Mouse (Mus musculus): ENCODE data around the gene Celf5. TPM values are rescaled to one million over a fixed set of nuclear protein-coding genes. Genes with fewer than 3 reads are reported as not detected.

The Celf5 gene
- polyA plus RNA-seq, 1 experiment from 2014 or later = 0.19 TPM

DNA sequence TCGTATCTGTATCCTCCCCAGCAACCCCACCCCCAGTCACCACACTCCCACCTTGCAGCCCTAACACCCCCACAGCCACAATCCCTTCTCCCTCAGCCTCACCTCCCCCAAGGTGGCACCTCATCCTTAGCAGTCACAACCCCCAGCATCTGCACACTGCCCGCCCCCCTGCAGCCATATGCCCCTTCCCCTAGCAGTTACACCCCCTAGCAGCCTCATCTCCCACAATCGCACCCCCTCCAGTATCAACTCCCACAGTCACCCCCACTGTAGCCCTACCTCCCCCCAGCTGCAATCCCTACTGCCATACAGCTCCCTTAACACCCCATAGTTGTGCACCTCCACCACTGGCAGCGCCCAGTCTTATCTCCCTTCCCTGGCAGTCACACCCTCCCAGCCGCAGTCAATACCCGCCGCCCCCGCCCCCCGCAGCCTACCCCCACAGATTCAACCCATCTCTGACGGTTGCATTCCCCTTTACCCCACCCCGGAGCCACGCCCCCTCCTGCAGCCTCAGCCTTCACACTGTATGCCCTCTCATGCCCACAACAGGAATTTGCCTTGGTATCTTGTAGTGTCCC lies 25.4 kb downstream of the Celf5 start:
- Histone ChIP-seq H3K4me2 (no peak overlapping the region), H3K27me3 (ENCODE audit: control insufficient read depth, insufficient read depth, low read length) (peaks cover 94% of the 10 kb centered on the region), H3K36me3 (ENCODE audit: control insufficient read depth, insufficient read depth, low read length) (no peaks in the 10 kb centered on the region), H3K4me1 (ENCODE audit: control insufficient read depth, insufficient read depth, low read length) (no peaks in the 10 kb centered on the region), H3K9me3 (replicated peaks; ENCODE audit: control insufficient read depth, low read length) (no peaks in the 10 kb centered on the region), H3K4me3 (ENCODE audit: low read depth, low read length) (no peak overlapping the region), H3K9ac (ENCODE audit: low read depth, low read length) (no peak overlapping the region), H3K27ac (ENCODE audit: low read depth, low read length) (no peak overlapping the region)
- 23% methylated on average over 12 of the region's 12 CpGs for WGBS (ENCODE audit: insufficient replicate concordance)
- no peak for ATAC-seq (replicated peaks; ENCODE audit: insufficient number of reproducible peaks, low FRiP score, low TSS enrichment)

DNA sequence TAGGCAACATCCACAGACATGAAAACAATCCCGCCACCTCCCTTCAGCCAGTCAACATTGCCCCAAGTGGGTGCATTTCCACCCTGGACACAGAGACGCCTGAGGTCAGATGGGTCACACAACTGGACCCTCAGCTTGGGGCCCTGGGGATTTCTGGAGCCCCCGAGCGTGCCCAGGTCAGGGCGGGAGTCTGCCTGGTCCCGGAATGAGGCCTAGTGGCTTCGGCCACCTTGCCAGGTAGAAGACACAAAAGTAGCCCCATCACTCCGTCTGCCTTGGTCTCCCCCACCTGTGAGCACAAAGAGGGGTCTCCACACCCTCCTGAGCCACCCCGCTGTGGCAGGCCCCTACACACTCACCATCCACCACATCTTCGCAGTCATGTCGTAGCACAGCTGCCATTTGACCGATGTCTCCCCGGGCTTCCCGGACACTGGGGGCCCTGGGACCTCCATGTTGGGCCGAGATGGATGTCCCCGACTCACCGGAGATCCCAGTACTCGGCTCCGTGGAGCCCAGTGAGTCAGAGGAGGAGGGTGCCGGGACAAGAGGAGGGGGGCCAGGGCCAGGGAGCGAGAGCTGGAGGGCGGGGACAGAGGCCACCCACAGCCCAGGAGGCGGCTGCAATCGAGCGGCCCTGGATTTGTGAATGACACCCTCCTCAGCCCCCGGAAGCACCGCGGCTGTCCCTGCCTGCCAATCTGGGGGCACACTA lies 27.2 kb downstream of the Celf5 start, which contains the start of gene Nfic:
Gene Nfic, minus strand, starts transcription at position 455 of the 715 bp plus-strand sequence.
- no peak for ATAC-seq (replicated peaks; ENCODE audit: insufficient number of reproducible peaks, low FRiP score, low TSS enrichment)
- H3K9me3 ChIP-seq (replicated peaks; ENCODE audit: control insufficient read depth, low read length) = no peaks in the 10 kb centered on the region
- H3K27ac ChIP-seq (ENCODE audit: low read depth, low read length) = no peak within 1 kb of the TSS
- WGBS (ENCODE audit: insufficient replicate concordance) = 59% methylated on average over 28 of the region's 28 CpGs
- H3K4me3 ChIP-seq (ENCODE audit: low read depth, low read length) = no peak within 1 kb of the TSS
- H3K36me3 ChIP-seq (ENCODE audit: control insufficient read depth, insufficient read depth, low read length) = no peaks in the 10 kb centered on the region
- H3K27me3 ChIP-seq (ENCODE audit: control insufficient read depth, insufficient read depth, low read length) = peaks cover 94% of the 10 kb centered on the region
- no peak within 1 kb of the TSS for H3K4me2 ChIP-seq
- no peak within 1 kb of the TSS for H3K9ac ChIP-seq (ENCODE audit: low read depth, low read length)
- no peaks in the 10 kb centered on the region for H3K4me1 ChIP-seq (ENCODE audit: control insufficient read depth, insufficient read depth, low read length)

DNA sequence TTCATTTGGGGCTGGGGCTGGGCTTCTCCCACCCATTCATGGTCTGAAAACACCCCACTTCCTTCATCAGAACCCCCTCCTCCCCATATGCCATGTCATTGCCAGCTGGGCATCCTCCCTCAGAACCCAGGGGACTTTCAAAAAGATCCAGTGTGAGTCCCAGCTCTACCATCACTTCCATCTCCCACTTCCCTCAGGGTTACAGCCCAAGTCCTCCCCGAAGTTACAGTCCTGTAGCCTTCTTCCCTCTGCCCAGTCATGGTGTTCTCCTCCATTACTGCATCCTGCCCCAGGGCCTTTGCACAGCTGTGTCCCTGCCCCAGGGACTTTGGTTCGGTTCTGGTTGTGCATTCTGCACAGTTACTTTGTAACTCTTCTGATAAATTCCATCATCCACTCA lies 28.4 kb downstream of the Celf5 start:
- Histone ChIP-seq H3K4me2 (no peak overlapping the region), H3K27me3 (ENCODE audit: control insufficient read depth, insufficient read depth, low read length) (peaks cover 83% of the 10 kb centered on the region), H3K9me3 (replicated peaks; ENCODE audit: control insufficient read depth, low read length) (no peaks in the 10 kb centered on the region), H3K36me3 (ENCODE audit: control insufficient read depth, insufficient read depth, low read length) (no peaks in the 10 kb centered on the region), H3K4me3 (ENCODE audit: low read depth, low read length) (no peak overlapping the region), H3K4me1 (ENCODE audit: control insufficient read depth, insufficient read depth, low read length) (no peaks in the 10 kb centered on the region), H3K9ac (ENCODE audit: low read depth, low read length) (no peak overlapping the region), H3K27ac (ENCODE audit: low read depth, low read length) (no peak overlapping the region)
- 64% methylated on average over 2 of the region's 2 CpGs for WGBS (ENCODE audit: insufficient replicate concordance)
- ATAC-seq (replicated peaks; ENCODE audit: insufficient number of reproducible peaks, low FRiP score, low TSS enrichment) = no peak

DNA sequence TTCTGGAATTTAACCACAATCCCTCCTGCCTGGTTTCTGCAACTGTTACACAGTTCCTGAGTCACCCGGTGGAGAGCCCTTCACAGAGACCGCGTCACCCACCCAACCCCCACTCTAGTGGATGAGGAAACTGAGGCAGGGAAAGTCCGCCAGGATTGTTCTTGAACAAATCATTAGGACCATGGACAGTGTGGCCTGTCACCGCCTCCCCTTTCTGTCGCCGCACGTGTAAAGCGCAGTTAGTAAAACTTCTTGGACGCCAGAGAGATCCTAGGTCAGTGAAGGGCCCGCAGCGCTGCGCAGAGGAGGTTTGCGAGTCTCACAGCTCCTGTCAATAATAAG lies 29.6 kb downstream of the Celf5 start:
- Histone ChIP-seq H3K4me3 (ENCODE audit: low read depth, low read length) (no peak overlapping the region), H3K9ac (ENCODE audit: low read depth, low read length) (no peak overlapping the region), H3K27ac (ENCODE audit: low read depth, low read length) (no peak overlapping the region), H3K27me3 (ENCODE audit: control insufficient read depth, insufficient read depth, low read length) (peaks cover 74% of the 10 kb centered on the region), H3K9me3 (replicated peaks; ENCODE audit: control insufficient read depth, low read length) (no peaks in the 10 kb centered on the region), H3K4me1 (ENCODE audit: control insufficient read depth, insufficient read depth, low read length) (no peaks in the 10 kb centered on the region), H3K4me2 (no peak overlapping the region; the same call in 1 of the 2 replicates), H3K36me3 (ENCODE audit: control insufficient read depth, insufficient read depth, low read length) (no peaks in the 10 kb centered on the region)
- no peak for ATAC-seq (replicated peaks; ENCODE audit: insufficient number of reproducible peaks, low FRiP score, low TSS enrichment)
- WGBS (ENCODE audit: insufficient replicate concordance) = 7% methylated on average over 14 of the region's 14 CpGs

DNA sequence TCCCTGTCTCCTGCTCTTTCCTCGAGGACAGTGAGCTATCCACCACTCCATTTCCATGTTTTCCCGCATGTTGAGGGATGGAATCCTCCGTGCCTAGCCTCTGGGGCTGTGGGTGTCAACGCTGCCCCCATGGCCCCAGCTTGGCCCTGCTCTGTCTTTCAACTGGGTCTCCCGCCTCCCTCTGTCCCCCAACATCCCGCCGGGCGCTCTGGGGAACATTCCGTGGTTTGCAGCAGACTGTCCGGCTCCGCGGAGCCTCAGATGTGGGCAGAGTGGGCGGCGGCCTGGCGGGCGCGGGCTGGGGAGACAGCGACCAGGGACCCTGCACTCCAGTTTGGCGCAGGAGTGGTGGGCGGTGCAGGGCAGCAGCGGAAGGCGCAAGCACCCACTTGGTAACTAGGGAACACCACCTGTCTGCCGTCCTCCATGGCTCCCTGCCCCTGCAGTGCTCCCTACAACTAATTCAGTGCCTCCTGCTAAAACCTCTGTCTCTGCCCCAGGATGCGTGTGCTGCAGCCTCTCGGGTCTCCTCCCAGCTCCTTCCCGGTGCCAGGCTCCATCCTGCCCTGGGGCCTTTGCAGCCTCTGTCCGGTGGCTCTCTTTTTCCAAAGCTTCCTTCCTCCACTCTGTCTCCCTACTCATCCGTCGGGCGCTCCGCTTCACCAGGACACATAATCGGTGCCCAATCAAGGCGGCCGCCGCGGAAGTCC lies 30.1 kb downstream of the Celf5 start:
- Histone ChIP-seq H3K4me2 (no peak overlapping the region; the same call in 1 of the 2 replicates), H3K27ac (ENCODE audit: low read depth, low read length) (no peak overlapping the region), H3K9ac (ENCODE audit: low read depth, low read length) (no peak overlapping the region; the same call in 1 of the 2 replicates), H3K27me3 (ENCODE audit: control insufficient read depth, insufficient read depth, low read length) (peaks cover 69% of the 10 kb centered on the region), H3K9me3 (replicated peaks; ENCODE audit: control insufficient read depth, low read length) (no peaks in the 10 kb centered on the region), H3K36me3 (ENCODE audit: control insufficient read depth, insufficient read depth, low read length) (no peaks in the 10 kb centered on the region), H3K4me3 (ENCODE audit: low read depth, low read length) (no peak overlapping the region), H3K4me1 (ENCODE audit: control insufficient read depth, insufficient read depth, low read length) (no peaks in the 10 kb centered on the region)
- 9% methylated on average over 36 of the region's 36 CpGs for WGBS (ENCODE audit: insufficient replicate concordance)
- ATAC-seq (replicated peaks; ENCODE audit: insufficient number of reproducible peaks, low FRiP score, low TSS enrichment) = no peak

DNA sequence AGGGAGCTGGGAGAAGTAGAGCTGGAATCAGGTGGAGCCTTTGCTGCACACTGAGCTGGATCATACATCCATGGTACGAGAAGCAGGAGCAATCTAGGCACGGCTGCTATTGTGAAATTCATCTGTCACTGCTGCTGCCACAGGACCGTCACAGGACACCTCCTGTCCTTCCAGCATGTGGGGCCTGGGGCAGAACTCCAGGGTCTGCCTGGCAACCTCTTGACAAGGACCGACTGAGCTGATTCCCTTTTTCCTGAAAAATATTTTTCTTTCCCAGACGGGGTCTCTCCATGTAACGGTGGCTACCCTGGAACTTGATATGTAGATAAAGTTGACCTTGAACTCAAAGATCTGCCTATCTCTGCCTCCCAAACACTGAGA lies 31.2 kb downstream of the Celf5 start:
- Histone ChIP-seq H3K4me2 (no peak overlapping the region), H3K36me3 (ENCODE audit: control insufficient read depth, insufficient read depth, low read length) (no peaks in the 10 kb centered on the region), H3K27ac (ENCODE audit: low read depth, low read length) (no peak overlapping the region), H3K4me1 (ENCODE audit: control insufficient read depth, insufficient read depth, low read length) (no peaks in the 10 kb centered on the region), H3K9me3 (replicated peaks; ENCODE audit: control insufficient read depth, low read length) (no peaks in the 10 kb centered on the region), H3K27me3 (ENCODE audit: control insufficient read depth, insufficient read depth, low read length) (peaks cover 64% of the 10 kb centered on the region), H3K9ac (ENCODE audit: low read depth, low read length) (no peak overlapping the region), H3K4me3 (ENCODE audit: low read depth, low read length) (no peak overlapping the region)
- no peak for ATAC-seq (replicated peaks; ENCODE audit: insufficient number of reproducible peaks, low FRiP score, low TSS enrichment)
- 49% methylated on average over 6 of the region's 6 CpGs for WGBS (ENCODE audit: insufficient replicate concordance)

DNA sequence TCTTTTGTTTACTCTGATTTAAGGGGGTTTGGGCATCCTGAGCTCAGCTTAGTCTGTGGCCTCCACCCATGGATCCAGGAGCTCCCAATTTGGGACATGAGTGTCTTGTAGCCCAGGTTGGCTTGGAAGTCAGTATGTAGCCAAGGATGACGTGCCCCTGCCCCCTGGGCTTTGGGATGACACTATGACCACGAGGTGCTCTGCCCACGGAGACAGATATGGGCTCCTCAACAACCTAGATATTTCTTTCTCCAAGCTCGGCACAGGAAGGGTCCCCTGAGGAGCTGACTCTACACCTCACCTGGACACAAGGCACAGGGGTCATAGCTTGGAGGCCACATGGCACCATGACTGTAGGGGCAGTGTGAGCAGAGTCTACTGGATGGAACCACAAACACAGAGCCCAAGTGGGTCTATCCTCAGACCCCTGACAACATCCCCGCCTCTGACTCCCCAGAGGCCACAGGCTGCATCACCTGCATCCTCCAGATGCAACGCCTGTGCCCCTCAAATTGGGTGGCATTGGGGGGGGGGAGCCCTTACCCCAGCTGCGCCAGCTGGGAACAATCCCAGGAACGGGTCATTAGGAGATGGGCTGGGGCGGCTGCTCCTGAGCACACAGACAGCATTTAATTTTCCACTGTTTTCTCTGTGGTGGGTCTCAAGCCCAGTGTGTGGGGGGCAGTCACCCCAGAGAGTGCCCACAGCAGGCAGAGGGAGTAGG lies 31.7 kb downstream of the Celf5 start:
- Histone ChIP-seq H3K9ac (ENCODE audit: low read depth, low read length) (no peak overlapping the region), H3K9me3 (replicated peaks; ENCODE audit: control insufficient read depth, low read length) (no peaks in the 10 kb centered on the region), H3K4me2 (no peak overlapping the region), H3K36me3 (ENCODE audit: control insufficient read depth, insufficient read depth, low read length) (no peaks in the 10 kb centered on the region), H3K27ac (ENCODE audit: low read depth, low read length) (no peak overlapping the region), H3K4me3 (ENCODE audit: low read depth, low read length) (no peak overlapping the region), H3K27me3 (ENCODE audit: control insufficient read depth, insufficient read depth, low read length) (peaks cover 60% of the 10 kb centered on the region), H3K4me1 (ENCODE audit: control insufficient read depth, insufficient read depth, low read length) (no peaks in the 10 kb centered on the region)
- no peak for ATAC-seq (replicated peaks; ENCODE audit: insufficient number of reproducible peaks, low FRiP score, low TSS enrichment)
- 57% methylated on average over 9 of the region's 9 CpGs for WGBS (ENCODE audit: insufficient replicate concordance)

DNA sequence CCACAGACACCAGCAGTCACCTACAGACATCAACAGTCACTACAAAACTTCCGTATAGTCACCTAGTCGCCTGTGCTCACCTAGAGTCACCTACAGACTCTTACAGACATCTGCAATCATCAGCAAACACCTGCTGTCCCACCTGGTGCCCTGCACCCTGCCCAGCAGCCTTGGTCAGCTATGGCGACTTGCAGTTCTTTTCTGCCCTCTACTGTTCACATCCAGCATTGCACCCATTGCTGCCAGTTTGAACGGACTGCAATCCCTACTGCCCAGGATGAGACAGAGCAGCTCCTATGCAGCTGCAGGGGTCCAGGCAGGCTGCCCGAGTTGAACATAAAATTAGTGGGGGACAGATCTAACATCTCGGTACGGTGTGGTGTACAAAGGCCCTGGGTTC lies 32.4 kb downstream of the Celf5 start:
- no peaks in the 10 kb centered on the region for H3K9me3 ChIP-seq (replicated peaks; ENCODE audit: control insufficient read depth, low read length)
- no peaks in the 10 kb centered on the region for H3K4me1 ChIP-seq (ENCODE audit: control insufficient read depth, insufficient read depth, low read length)
- H3K27ac ChIP-seq (ENCODE audit: low read depth, low read length) = no peak overlapping the region
- no peak overlapping the region for H3K4me3 ChIP-seq (ENCODE audit: low read depth, low read length)
- no peaks in the 10 kb centered on the region for H3K36me3 ChIP-seq (ENCODE audit: control insufficient read depth, insufficient read depth, low read length)
- H3K27me3 ChIP-seq (ENCODE audit: control insufficient read depth, insufficient read depth, low read length) = peaks cover 53% of the 10 kb centered on the region
- H3K4me2 ChIP-seq = no peak overlapping the region
- no peak overlapping the region for H3K9ac ChIP-seq (ENCODE audit: low read depth, low read length)
- no peak; the same call in 1 of the 2 replicates for ATAC-seq (replicated peaks; ENCODE audit: insufficient number of reproducible peaks, low FRiP score, low TSS enrichment)
- 1% methylated on average over 7 of the region's 7 CpGs for WGBS (ENCODE audit: insufficient replicate concordance)
